Mouse (Mus musculus) CH12.LX (cell line): ENCODE data around the gene Pmf1. TPM values are rescaled to one million over a fixed set of nuclear protein-coding genes. Genes with fewer than 3 reads are reported as not detected.

ENCODE experiments used
- DNase-seq: peaks from one replicate; pipeline ENCODE4 v3.0.0-alpha.2; 2013; ENCODE audit errors: extremely low read depth
- H3K27ac ChIP-seq: 2 replicates; pipeline ENCODE4 v1.5.1; 2012; ENCODE audit warnings: low read depth, mild to moderate bottlenecking, control low read depth, moderate library complexity; ENCODE audit not compliant: insufficient read depth
- H3K27me3 ChIP-seq: replicated peaks from 2 replicates; pipeline ENCODE3; 2012; ENCODE audit warnings: inconsistent platforms
- H3K36me3 ChIP-seq, 2 experiments: replicated peaks in 1 of 2; 2 replicates each; pipeline versions ENCODE3 to v1.6.1; 2012; ENCODE audit warnings: inconsistent platforms in 1 of 2, low read length in 1 of 2, mild to moderate bottlenecking in 1 of 2, mixed read lengths in 1 of 2, moderate library complexity in 1 of 2; ENCODE audit not compliant: control insufficient read depth in 1 of 2, insufficient read depth in 1 of 2
- H3K4me1 ChIP-seq, 2 experiments: 2 replicates each; pipeline ENCODE4 v1.6.1; 2012; ENCODE audit warnings: inconsistent platforms in 1 of 2, moderate library complexity in 1 of 2; ENCODE audit not compliant: insufficient read depth in 2 of 2, control insufficient read depth in 1 of 2
- H3K4me2 ChIP-seq: 2 replicates; pipeline ENCODE4 v1.6.1; 2012; ENCODE audit warnings: low read depth, mild to moderate bottlenecking, control low read depth; ENCODE audit not compliant: poor library complexity, insufficient read depth, severe bottlenecking
- H3K4me3 ChIP-seq, 3 experiments: fragments of 150-350 bp in 1 of 3; sonication (generic) in 1 of 3; replicated peaks in 1 of 3; 2 replicates each; pipeline versions ENCODE3 to v1.5.1; 2011 to 2012; ENCODE audit warnings: low read depth in 2 of 3, low read length in 2 of 3, mild to moderate bottlenecking in 2 of 3, moderate library complexity in 2 of 3, control low read depth in 1 of 3, improper control_type of control experiment in 1 of 3, inconsistent platforms in 1 of 3, mixed read lengths in 1 of 3; ENCODE audit not compliant: poor library complexity in 1 of 3
- H3K79me2 ChIP-seq: replicated peaks from 2 replicates; pipeline ENCODE4 v1.6.1; 2012; ENCODE audit warnings: mild to moderate bottlenecking, moderate library complexity; ENCODE audit not compliant: control insufficient read depth, poor library complexity, insufficient read depth, severe bottlenecking; ENCODE audit errors: extremely low read depth
- H3K9ac ChIP-seq: 2 replicates; pipeline ENCODE4 v1.6.1; 2012; ENCODE audit warnings: low read depth, mild to moderate bottlenecking, control low read depth, moderate library complexity; ENCODE audit not compliant: insufficient read depth
- H3K9me3 ChIP-seq: replicated peaks from 2 replicates; pipeline ENCODE3; 2012; ENCODE audit warnings: low read length, inconsistent platforms, mixed read lengths
- BHLHE40 ChIP-seq: IDR thresholded peaks from 2 replicates; pipeline ENCODE4 v1.6.1; 2011; ENCODE audit warnings: mild to moderate bottlenecking, low read depth, low read length, improper control_type of control experiment
- CHD1 ChIP-seq: IDR thresholded peaks from 2 replicates; pipeline ENCODE4 v1.6.1; 2012; ENCODE audit warnings: low read depth, low read length, improper control_type of control experiment, inconsistent platforms
- CTCF ChIP-seq, 2 experiments: IDR thresholded peaks in 1 of 2; conservative IDR thresholded peaks in 1 of 2; 2 replicates each; pipeline ENCODE4 v1.5.1; 2011 to 2012; ENCODE audit warnings: low read depth in 2 of 2, low read length in 2 of 2, improper control_type of control experiment in 1 of 2, inconsistent platforms in 1 of 2, mild to moderate bottlenecking in 1 of 2, moderate library complexity in 1 of 2
- E2F4 ChIP-seq: IDR thresholded peaks from 2 replicates; pipeline ENCODE4 v1.6.1; 2011; ENCODE audit warnings: low read depth, low read length, improper control_type of control experiment; ENCODE audit not compliant: insufficient replicate concordance
- ETS1 ChIP-seq: conservative IDR thresholded peaks from 2 replicates; pipeline ENCODE4 v1.6.1; 2012; ENCODE audit warnings: low read depth, mild to moderate bottlenecking, inconsistent platforms, low read length, improper control_type of control experiment, moderate library complexity
- HCFC1 ChIP-seq: IDR thresholded peaks from 2 replicates; pipeline ENCODE4 v1.6.1; 2012; ENCODE audit warnings: low read depth, mild to moderate bottlenecking, inconsistent platforms, low read length, improper control_type of control experiment
- IRF4 ChIP-seq: IDR thresholded peaks from 2 replicates; pipeline ENCODE4 v1.6.1; 2014; ENCODE audit warnings: low read depth, mild to moderate bottlenecking, inconsistent platforms, low read length, improper control_type of control experiment
- MAX ChIP-seq: IDR thresholded peaks from 2 replicates; pipeline ENCODE4 v1.6.1; 2011; ENCODE audit warnings: low read length, improper control_type of control experiment
- MEF2A ChIP-seq: IDR thresholded peaks from 2 replicates; pipeline ENCODE4 v1.6.1; 2014; ENCODE audit warnings: low read depth, mild to moderate bottlenecking, inconsistent platforms, low read length, improper control_type of control experiment, borderline replicate concordance
- MYC ChIP-seq: IDR thresholded peaks from 2 replicates; pipeline ENCODE4 v1.6.1; 2011; ENCODE audit warnings: low read depth, mild to moderate bottlenecking, improper control_type of control experiment, low read length
- NELFE ChIP-seq: IDR thresholded peaks from 2 replicates; pipeline ENCODE4 v1.6.1; 2011; ENCODE audit warnings: low read depth, low read length, improper control_type of control experiment
- PAX5 ChIP-seq: IDR thresholded peaks from 2 replicates; pipeline ENCODE4 v1.6.1; 2012; ENCODE audit warnings: low read length, inconsistent platforms, mixed read lengths
- POLR2A ChIP-seq: IDR thresholded peaks from 2 replicates; pipeline ENCODE4 v1.6.1; 2011; ENCODE audit warnings: low read depth, mild to moderate bottlenecking, improper control_type of control experiment, low read length
- POLR2AphosphoS2 ChIP-seq: IDR thresholded peaks from 2 replicates; pipeline ENCODE4 v1.6.1; 2011; ENCODE audit warnings: low read depth, low read length, improper control_type of control experiment
- RCOR1 ChIP-seq: conservative IDR thresholded peaks from 2 replicates; pipeline ENCODE4 v1.6.1; 2012; ENCODE audit warnings: low read depth, mild to moderate bottlenecking, inconsistent platforms, low read length, improper control_type of control experiment
- USF1 ChIP-seq: IDR thresholded peaks from 2 replicates; pipeline ENCODE4 v1.6.1; 2014; ENCODE audit warnings: low read depth, mild to moderate bottlenecking, inconsistent platforms, low read length, improper control_type of control experiment
- ZC3H11A ChIP-seq: IDR thresholded peaks from 2 replicates; pipeline ENCODE4 v1.6.1; 2012; ENCODE audit warnings: low read depth, mild to moderate bottlenecking, inconsistent platforms, low read length, improper control_type of control experiment
- ZKSCAN1 ChIP-seq: IDR thresholded peaks from 2 replicates; pipeline ENCODE4 v1.6.1; 2012; ENCODE audit warnings: low read depth, inconsistent platforms, low read length, improper control_type of control experiment, borderline replicate concordance
- ZMIZ1 ChIP-seq: IDR thresholded peaks from 2 replicates; pipeline ENCODE4 v1.6.1; 2012; ENCODE audit warnings: low read depth, mild to moderate bottlenecking, inconsistent platforms, low read length, improper control_type of control experiment
- dilution Hi-C: fragments of 300-500 bp; cut with MboI; formaldehyde crosslinking; loops from 2 replicates; pipeline ENCODE4 v1.14.3; 2020; ENCODE audit warnings: low sequenced_read_pairs; ENCODE audit not compliant: extremely low pct_unique_long_range_greater_than_20kb, extremely low pct_ligation_motif_present
- in situ Hi-C: fragments of 300-500 bp; cut with MboI; formaldehyde crosslinking; loops from 3 replicates; pipeline ENCODE4 v1.14.3; 2019; ENCODE audit warnings: low sequenced_read_pairs, low pct_ligation_motif_present, low pct_unique_long_range_greater_than_20kb, mixed read lengths
- polyA plus RNA-seq: library from polyadenylated mRNA; unstranded; fragments of >175 nt; gene quantifications from 2 replicates; pipeline ENCODE4 v1.2.1, GENCODE M21; 2012; ENCODE audit warnings: low read depth; ENCODE audit not compliant: insufficient read length
- total RNA-seq, 2 experiments: library from RNA; depleted of rRNA; stranded (reverse); fragments of 300-350 nt in 1 of 2; fragments of >200 nt in 1 of 2; gene quantifications; 2 replicates each; pipeline ENCODE4 v1.2.3; 2012 to 2014

The Pmf1 gene
- total and polyA plus RNA-seq, 3 experiments: 99.9 to 144 (median 104) TPM

DNA sequence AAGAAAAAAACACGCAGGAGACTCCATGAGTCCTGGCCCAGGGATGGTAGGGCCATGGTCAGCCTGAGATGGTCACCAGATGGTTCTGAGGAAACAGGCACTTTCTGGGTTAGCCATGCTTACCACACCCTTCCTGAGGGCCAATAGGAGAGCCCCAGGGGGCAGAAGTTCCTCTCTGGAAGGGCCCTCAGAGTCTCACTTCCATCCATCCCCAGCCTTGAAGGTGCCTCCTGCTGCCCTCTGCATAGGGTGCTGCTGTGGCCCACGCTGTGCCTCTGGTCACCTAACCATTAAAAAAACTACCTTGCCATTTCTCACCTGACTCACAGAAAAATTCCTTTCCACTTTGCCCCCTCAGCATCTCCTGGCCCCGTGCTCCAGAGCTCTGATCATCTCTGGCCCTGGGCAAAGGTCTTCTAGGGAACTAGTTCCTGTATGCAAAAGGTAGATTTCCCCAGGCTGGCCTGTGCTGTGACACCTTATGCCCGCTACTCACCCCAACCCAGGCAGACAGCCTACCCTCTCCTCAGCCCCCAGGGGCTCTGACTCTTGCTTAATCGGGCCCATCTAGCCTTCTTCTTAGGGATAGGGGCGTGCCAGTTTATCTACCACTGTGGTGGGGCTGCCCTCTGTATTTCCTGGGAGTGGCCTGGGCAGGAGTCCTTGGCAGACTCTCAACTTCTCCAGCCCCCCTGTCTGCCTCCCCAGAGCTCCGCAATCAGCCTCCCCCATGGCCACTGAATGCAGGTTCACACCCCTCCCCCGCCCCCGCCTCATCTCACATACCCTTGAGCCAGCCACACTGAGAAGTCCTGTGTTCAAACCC lies 44.8 kb upstream of the Pmf1 start:
- Histone ChIP-seq H3K4me3 (no peak overlapping the region), H3K9me3 (no peaks in the 10 kb centered on the region), H3K4me1 (peaks cover 14 to 58% of the 10 kb centered on the region in 2 experiments), H3K27ac (no peak overlapping the region), H3K79me2 (no peaks in the 10 kb centered on the region), H3K9ac (no peak overlapping the region), H3K4me2 (no peak overlapping the region), H3K27me3 (no peaks in the 10 kb centered on the region), H3K36me3 (no peaks in the 10 kb centered on the region)
- DNase-seq: no peak
- no peak for TF ChIP-seq PAX5
- TF ChIP-seq MYC: no peak
- TF ChIP-seq CTCF (conservative IDR thresholded peaks at IDR 0.05 in 1 of 2, IDR thresholded peaks at IDR 0.05 in 1 of 2; ENCODE audit: low read depth in 2 of 2, low read length in 2 of 2): no peak
- no peak for TF ChIP-seq IRF4
- no peak for TF ChIP-seq USF1
- TF ChIP-seq RCOR1: no peak
- no peak for TF ChIP-seq NELFE
- no peak for TF ChIP-seq BHLHE40
- dilution Hi-C loops (no loop called here), in situ Hi-C loops (no loop called here)

DNA sequence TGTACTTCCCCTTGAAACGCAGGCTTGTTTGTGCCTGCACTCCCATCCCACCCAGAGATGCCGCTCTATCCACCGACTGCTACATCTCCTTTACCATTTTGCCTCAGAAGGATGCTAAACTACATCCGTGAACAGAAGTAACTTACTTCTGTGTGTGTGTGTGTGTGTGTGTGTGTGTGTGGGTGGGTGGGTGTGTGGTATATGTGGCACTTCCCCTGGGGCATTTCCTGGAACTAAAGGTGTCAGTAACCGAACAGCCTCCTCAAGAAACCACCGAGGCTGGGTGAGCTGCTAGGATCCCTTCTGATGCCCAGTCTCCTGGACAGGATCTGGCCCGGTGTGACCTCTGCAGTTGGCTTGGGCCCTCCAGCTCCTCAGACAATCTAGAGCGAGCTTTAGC lies 43.9 kb upstream of the Pmf1 start:
- in situ Hi-C loops: no loop called here
- Histone ChIP-seq H3K79me2 (no peaks in the 10 kb centered on the region), H3K4me2 (no peak overlapping the region), H3K36me3 (no peaks in the 10 kb centered on the region), H3K4me3 (no peak overlapping the region), H3K27me3 (no peaks in the 10 kb centered on the region), H3K4me1 (peaks cover 12 to 48% of the 10 kb centered on the region in 2 experiments), H3K27ac (no peak overlapping the region), H3K9ac (no peak overlapping the region), H3K9me3 (no peaks in the 10 kb centered on the region)
- DNase-seq: no peak
- TF ChIP-seq MAX: no peak
- TF ChIP-seq CHD1: no peak
- TF ChIP-seq ETS1: no peak
- TF ChIP-seq RCOR1: no peak
- dilution Hi-C loops: no loop called here

DNA sequence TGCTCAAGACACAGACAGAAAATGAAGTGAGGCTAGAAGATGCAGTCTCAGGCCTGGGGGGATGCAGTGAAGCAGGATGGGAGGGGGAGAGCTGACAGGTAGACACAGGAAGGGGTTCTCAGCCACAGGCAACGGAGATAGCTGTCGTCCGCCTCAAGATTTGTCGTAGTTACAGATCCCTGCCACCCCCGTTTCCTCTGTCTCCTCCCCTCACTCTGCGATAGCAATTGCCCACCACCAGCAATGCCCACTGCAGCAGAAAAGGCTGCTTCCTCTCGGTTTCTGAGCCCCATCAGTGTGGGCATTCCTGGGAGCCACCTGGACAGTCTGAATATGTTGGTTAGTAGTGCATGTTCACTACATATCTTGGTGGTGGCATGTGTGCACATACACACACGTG lies 43.2 kb upstream of the Pmf1 start:
- peaks cover 12 to 48% of the 10 kb centered on the region in 2 experiments for H3K4me1 ChIP-seq
- in situ Hi-C loops (no loop called here), dilution Hi-C loops (no loop called here)
- no peaks in the 10 kb centered on the region for H3K9me3 ChIP-seq
- DNase-seq: no peak
- no peak for TF ChIP-seq ZMIZ1
- TF ChIP-seq POLR2A: no peak
- no peak for TF ChIP-seq ZC3H11A
- no peak for TF ChIP-seq USF1
- no peak for TF ChIP-seq RCOR1
- TF ChIP-seq MEF2A: no peak
- TF ChIP-seq E2F4: no peak
- no peak for TF ChIP-seq POLR2AphosphoS2
- no peak for TF ChIP-seq ZKSCAN1
- TF ChIP-seq HCFC1: no peak
- no peak overlapping the region for H3K9ac ChIP-seq
- H3K27ac ChIP-seq: no peak overlapping the region
- no peaks in the 10 kb centered on the region for H3K27me3 ChIP-seq
- H3K4me2 ChIP-seq: no peak overlapping the region
- H3K79me2 ChIP-seq: no peaks in the 10 kb centered on the region
- no peak overlapping the region for H3K4me3 ChIP-seq
- no peaks in the 10 kb centered on the region for H3K36me3 ChIP-seq
